Mouse (Mus musculus) stomach, postnatal 0 days (tissue): Measurements from ENCODE around the gene 2310011J03Rik.

Source experiments
- CTCF ChIP-seq: IDR thresholded peaks from 2 replicates; pipeline ENCODE4 v1.5.1; 2016; ENCODE audit warnings: antibody characterized with exemption, low read depth, mild to moderate bottlenecking, moderate library complexity
- EP300 ChIP-seq: optimal IDR thresholded peaks from 2 replicates; pipeline ENCODE3; 2016; ENCODE audit warnings: antibody characterized with exemption

DNA sequence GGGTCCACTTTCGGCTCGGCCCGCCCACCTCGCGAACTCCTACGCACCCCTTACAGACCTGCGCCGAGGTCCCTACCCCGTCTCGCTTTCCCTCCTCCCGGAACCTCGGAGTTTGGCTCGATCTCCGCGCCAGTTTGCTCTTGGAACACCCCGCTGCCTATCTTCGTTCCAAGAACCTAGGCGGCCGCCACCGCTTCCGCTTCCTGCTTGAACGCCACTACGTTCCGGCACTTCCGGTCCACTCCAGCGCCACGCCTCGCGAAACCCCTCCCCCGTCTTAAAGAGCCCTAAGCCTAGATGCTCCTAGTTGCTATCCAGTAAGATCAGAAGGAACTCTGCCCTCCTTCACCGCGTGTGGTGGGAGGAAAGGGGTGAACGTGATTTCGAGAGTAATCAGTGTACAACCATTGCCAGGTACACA lies at the start of gene 2310011J03Rik:
- TF ChIP-seq CTCF (no peak), EP300 (no peak)
